Mouse (Mus musculus) left cerebral cortex, postnatal 4 days (tissue): Measurements from ENCODE around the gene Olfr1253. TPM values are rescaled to one million over a fixed set of nuclear protein-coding genes. Genes with fewer than 3 reads are reported as not detected.

ENCODE experiments used
- DNase-seq: peaks from one replicate; pipeline ENCODE4 v3.0.0-alpha.2; 2022
- intact Hi-C: fragments of 180-260 bp; cut with DNase I; formaldehyde crosslinking; loops from one replicate; pipeline ENCODE4 v1.15.1; 2025
- total RNA-seq, 2 experiments: library from RNA; stranded (reverse); gene quantifications; 2 replicates each; pipeline ENCODE4 v1.2.3; 2021

The Olfr1253 gene
- total RNA-seq = not detected

GRCm38 (mm10) chr2:89756990-89757389 lies at the start of gene Olfr1253:
Gene Olfr1253, minus strand, starts transcription at chr2:89757090.
- no peak for DNase-seq
- intact Hi-C loops = no loop called here

DNA sequence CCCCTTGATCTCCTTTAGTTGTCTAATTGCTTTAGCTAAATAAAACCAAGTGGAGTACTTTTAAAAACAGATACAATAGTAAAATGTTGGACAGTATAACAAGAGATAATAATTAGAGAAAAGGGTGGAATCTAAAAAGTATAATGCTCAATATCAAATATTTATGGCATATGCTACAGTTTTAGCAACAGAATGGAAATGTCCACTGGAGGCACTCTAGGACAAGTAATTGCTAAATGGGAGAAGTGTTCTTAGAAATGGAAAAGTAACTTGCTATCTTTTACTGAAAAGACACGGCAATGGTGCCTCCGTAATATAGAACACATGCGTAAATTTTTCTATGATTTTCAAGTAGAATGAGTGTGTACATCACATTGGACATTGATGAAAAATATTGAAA lies 42.7 kb upstream of the Olfr1253 start:
- intact Hi-C loops = no loop called here
- no peak for DNase-seq

- intact Hi-C loops = no loop called here
- no peak for DNase-seq
These were observed 36.6 kb upstream of the Olfr1253 start, which contains the start of gene Olfr1254 for GRCm38 (mm10) chr2:89793519-89793918. Gene Olfr1254, minus strand, starts transcription at chr2:89793619.

- DNase-seq = no peak
- intact Hi-C loops = no loop called here
These were observed 32.0 kb downstream of the Olfr1253 start, which contains the start of gene Olfr1252 for GRCm38 (mm10) chr2:89724912-89725311. Gene Olfr1252, minus strand, starts transcription at chr2:89725012.

Other genes with a start within 250 kb of the Olfr1253 start
- not detected for gene Olfr1243, start 225.6 kb downstream of the Olfr1253 start, total RNA-seq
- gene Olfr1245, start 178.6 kb downstream of the Olfr1253 start, total RNA-seq = not detected
- gene Olfr1246, start 163.9 kb downstream of the Olfr1253 start, total RNA-seq = not detected
- gene Olfr1247, start 143.0 kb downstream of the Olfr1253 start, total RNA-seq = under 1 TPM; 0.10 to 0.12 TPM
- not detected for gene Olfr1248, start 138.8 kb downstream of the Olfr1253 start, total RNA-seq
- gene Olfr1249, start 122.1 kb downstream of the Olfr1253 start, total RNA-seq = not detected
- gene Olfr1250, start 95.6 kb downstream of the Olfr1253 start, total RNA-seq = under 1 TPM in 1 of 2 experiments, not detected in 1; 0.08 TPM
- not detected for gene Olfr1251, start 85.2 kb downstream of the Olfr1253 start, total RNA-seq
- not detected for gene Olfr1252, start 32.1 kb downstream of the Olfr1253 start, total RNA-seq
- gene Olfr1254, start 36.5 kb upstream of the Olfr1253 start, total RNA-seq = not detected
- not detected for gene Olfr1255, start 55.0 kb upstream of the Olfr1253 start, total RNA-seq
- gene Olfr1256, start 84.5 kb upstream of the Olfr1253 start, total RNA-seq = not detected
- not detected for gene Olfr48, start 91.1 kb upstream of the Olfr1253 start, total RNA-seq
- not detected for gene Olfr1257, start 121.3 kb upstream of the Olfr1253 start, total RNA-seq
- not detected for gene Olfr1258, start 170.2 kb upstream of the Olfr1253 start, total RNA-seq
- gene Olfr1259, start 191.6 kb upstream of the Olfr1253 start, total RNA-seq = not detected
- gene Olfr1260, start 217.2 kb upstream of the Olfr1253 start, total RNA-seq = not detected
- under 1 TPM in 1 of 2 experiments, not detected in 1; 0.12 TPM for gene Olfr1261, start 234.1 kb upstream of the Olfr1253 start, total RNA-seq
- gene Olfr1262, start 243.1 kb upstream of the Olfr1253 start, total RNA-seq = not detected